Mouse (Mus musculus) right cerebral cortex, postnatal 36 days (tissue): ENCODE data around the gene Cacnb3.

Source experiments
- DNase-seq, 2 experiments: peaks; one replicate each; pipeline ENCODE4 v3.0.0; 2022; ENCODE audit warnings: low spot score in 2 of 2, mixed read lengths in 1 of 2

Cacnb3 gene

GRCm38 (mm10) chr15:98635291-98635841 is 4.7 kb downstream of the Cacnb3 start:
- peak in 1 of 2 experiments; percentile 16 for DNase-seq

GRCm38 (mm10) chr15:98636517-98636916 is 5.9 kb downstream of the Cacnb3 start:
- peak in 1 of 2 experiments; percentile 79 for DNase-seq

GRCm38 (mm10) chr15:98637155-98637554 is 6.5 kb downstream of the Cacnb3 start:
- DNase-seq: no peak

- no peak for DNase-seq
Measured at GRCm38 (mm10) chr15:98640157-98640556, 9.5 kb downstream of the Cacnb3 start.

GRCm38 (mm10) chr15:98644406-98644805 is 13.8 kb downstream of the Cacnb3 start:
- DNase-seq: no peak

DNA sequence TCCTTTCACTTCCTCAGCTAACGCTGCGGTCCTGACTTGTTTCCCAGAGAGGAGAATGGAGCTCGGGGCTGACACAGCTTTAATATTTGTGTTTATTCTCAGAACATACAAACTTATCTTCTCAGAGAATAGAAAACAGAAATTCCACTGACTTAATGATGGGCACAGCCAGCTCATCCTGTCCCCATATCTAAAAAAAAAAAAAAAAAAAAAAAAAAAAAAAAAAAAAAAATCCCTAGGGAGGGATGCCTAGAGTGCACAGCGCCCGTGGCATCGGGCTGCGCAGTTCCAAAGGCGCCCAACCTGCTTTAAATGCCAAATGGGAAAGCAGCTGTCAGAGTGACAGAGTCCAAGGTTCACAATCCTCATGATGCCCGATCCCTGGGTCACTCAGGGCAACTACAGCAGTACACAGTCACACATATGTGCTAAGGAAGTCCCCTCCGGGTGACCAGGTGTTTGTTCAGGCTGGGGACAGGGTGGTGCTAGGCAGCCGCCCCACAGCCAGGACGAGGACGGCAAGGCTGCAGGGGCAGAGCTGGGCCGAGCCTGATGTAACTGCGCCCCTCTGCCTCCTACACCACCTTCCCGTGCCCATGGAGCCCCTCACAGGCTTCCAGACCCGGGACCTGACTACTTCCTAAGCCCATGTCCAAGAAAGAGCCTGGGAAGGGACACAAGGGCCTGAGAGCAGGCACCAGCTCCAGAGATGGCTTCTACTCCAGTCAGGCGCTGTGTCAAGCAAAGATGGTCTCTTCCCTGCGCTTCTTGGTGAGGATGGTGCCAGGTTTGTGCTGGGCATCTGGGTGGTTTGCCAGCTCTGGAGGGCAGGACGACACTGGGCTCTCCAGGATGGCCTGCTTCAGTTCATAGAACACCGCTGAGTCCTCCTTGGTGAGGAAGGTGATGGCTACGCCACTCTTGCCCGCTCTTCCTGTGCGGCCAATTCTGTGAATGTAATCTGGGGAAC is 14.7 kb downstream of the Cacnb3 start:
- no peak for DNase-seq

- no peak for DNase-seq
Measured at GRCm38 (mm10) chr15:98646737-98647136, 16.1 kb downstream of the Cacnb3 start.

- no peak for DNase-seq
Measured at GRCm38 (mm10) chr15:98647308-98647707, 16.7 kb downstream of the Cacnb3 start.

GRCm38 (mm10) chr15:98648071-98648470 is 17.4 kb downstream of the Cacnb3 start:
- DNase-seq: no peak

DNA sequence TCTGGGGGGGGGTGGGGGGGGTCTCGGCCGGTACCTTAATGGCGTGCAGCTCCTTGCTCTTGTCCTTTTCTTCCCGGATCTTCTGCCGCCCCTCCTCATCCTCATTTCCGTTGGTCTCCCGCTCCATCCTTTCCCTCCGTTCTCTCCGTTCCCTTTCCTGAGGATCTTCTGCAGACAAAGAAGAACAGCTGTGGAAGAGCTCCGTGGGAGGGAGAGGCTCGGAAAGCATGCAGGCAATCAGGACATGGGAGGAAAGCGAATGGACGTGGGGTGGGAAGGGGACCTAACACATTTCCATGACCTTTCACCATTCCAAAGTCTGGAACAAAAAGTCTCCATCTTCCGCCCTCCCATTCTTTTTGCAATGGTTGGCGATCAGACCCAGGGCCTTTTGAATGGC is 20.8 kb downstream of the Cacnb3 start:
- no peak for DNase-seq

- no peak for DNase-seq
Measured at GRCm38 (mm10) chr15:98652174-98652573, 21.5 kb downstream of the Cacnb3 start.

GRCm38 (mm10) chr15:98656982-98657751 is 26.5 kb downstream of the Cacnb3 start:
- DNase-seq: no peak

DNA sequence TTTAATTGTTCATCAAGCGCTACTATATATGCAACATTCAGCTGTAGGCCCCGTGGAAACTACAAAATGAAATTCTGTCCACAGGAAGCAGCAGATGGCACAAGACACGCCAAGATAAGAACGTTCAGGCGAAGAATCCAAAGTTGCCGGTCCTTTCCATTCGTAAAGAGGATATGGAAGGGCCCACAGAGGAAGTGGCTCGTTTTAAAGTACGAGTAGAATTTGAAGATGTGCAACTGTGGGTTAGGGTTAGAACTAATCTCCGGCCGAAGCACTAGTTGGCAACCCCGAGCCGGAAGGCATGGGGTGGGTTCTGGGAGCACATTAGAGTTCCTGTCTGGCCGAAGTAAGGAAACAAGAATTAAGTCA is 31.5 kb downstream of the Cacnb3 start:
- no peak for DNase-seq

GRCm38 (mm10) chr15:98662567-98663545 is 32.2 kb downstream of the Cacnb3 start, which contains the start of gene Ddx23:
Ddx23 (minus strand) TSS chr15:98662894.
- DNase-seq: peak; percentile 96

- no peak for DNase-seq
Measured at GRCm38 (mm10) chr15:98664042-98664907, 33.6 kb downstream of the Cacnb3 start.

GRCm38 (mm10) chr15:98672592-98672991 is 42.0 kb downstream of the Cacnb3 start:
- no peak for DNase-seq

GRCm38 (mm10) chr15:98673732-98674131 is 43.1 kb downstream of the Cacnb3 start:
- no peak for DNase-seq

DNA sequence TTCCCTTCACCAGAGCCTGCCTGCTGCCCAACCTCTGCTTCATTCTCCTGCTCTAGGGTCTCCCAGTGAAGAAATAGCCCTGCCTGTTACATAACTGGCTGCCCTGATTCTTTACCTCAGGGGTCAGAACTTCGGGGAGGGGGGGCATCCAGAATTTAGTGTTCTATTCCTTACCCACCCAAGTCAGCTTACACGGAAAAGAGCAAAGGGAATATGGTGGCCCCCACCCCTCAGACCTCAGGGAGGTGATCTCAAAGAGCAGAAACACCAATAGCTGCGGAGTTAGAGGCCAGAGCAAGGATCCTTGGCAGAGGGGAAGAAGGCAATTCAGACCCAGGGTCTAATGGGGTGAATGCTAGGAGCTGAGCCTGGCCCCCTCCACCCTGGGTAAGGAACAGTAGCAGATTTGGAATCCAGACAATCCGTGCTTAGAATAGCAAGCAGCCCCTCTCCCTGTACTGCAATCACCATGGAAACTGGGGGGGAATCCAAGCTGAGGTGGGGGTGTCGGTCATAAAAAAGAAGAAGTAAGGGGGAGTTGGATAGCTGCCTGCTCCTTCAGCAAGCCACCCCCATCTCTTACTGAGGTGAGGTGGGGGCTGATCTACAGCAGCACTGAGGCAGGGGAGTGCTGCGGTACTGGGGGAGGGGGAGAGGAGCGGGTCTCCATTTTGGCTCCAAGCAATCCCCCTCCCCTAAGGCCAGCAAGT is 43.8 kb downstream of the Cacnb3 start:
- DNase-seq: no peak

GRCm38 (mm10) chr15:98674994-98675545 is 44.4 kb downstream of the Cacnb3 start:
- no peak for DNase-seq
